Mouse (Mus musculus): ENCODE measurements around the gene Pnkd.

Pnkd gene

GRCm38 (mm10) chr1:74362325-74363229 lies 77.8 kb downstream of the Pnkd start:
- DNase-seq: no peak

GRCm38 (mm10) chr1:74363437-74363836 lies 78.7 kb downstream of the Pnkd start:
- DNase-seq: no peak

GRCm38 (mm10) chr1:74364270-74364669 lies 79.5 kb downstream of the Pnkd start:
- no peak for DNase-seq

GRCm38 (mm10) chr1:74367886-74368645 lies 83.3 kb downstream of the Pnkd start:
- DNase-seq: peak; percentile 71

- DNase-seq: no peak
Observed at GRCm38 (mm10) chr1:74370040-74370439, 85.3 kb downstream of the Pnkd start.

- DNase-seq: no peak
Observed at GRCm38 (mm10) chr1:74373372-74373771, 88.6 kb downstream of the Pnkd start.

GRCm38 (mm10) chr1:74374980-74375379 lies 90.2 kb downstream of the Pnkd start, which contains the start of gene Slc11a1:
TSS of gene Slc11a1 (plus strand) at chr1:74375195.
- no peak for DNase-seq

- DNase-seq: no peak
Observed at GRCm38 (mm10) chr1:74375561-74375960, 90.8 kb downstream of the Pnkd start.

GRCm38 (mm10) chr1:74376396-74376795 lies 91.7 kb downstream of the Pnkd start:
- DNase-seq: no peak

GRCm38 (mm10) chr1:74379058-74379504 lies 94.4 kb downstream of the Pnkd start:
- DNase-seq: no peak

- no peak for DNase-seq
Observed at GRCm38 (mm10) chr1:74380484-74380883, 95.8 kb downstream of the Pnkd start.

- no peak for DNase-seq
Observed at GRCm38 (mm10) chr1:74381588-74382021, 96.9 kb downstream of the Pnkd start.

- no peak for DNase-seq
Observed at GRCm38 (mm10) chr1:74383385-74383784, 98.7 kb downstream of the Pnkd start.

GRCm38 (mm10) chr1:74384525-74384924 lies 99.8 kb downstream of the Pnkd start:
- DNase-seq: no peak

GRCm38 (mm10) chr1:74385064-74385463 lies 100.3 kb downstream of the Pnkd start:
- DNase-seq: no peak

- no peak for DNase-seq
Observed at GRCm38 (mm10) chr1:74385531-74385930, 100.8 kb downstream of the Pnkd start.

GRCm38 (mm10) chr1:74386363-74386713 lies 101.6 kb downstream of the Pnkd start:
- no peak for DNase-seq

- peak; percentile 94 for DNase-seq
Observed at GRCm38 (mm10) chr1:74386714-74387385, 102.1 kb downstream of the Pnkd start.

- no peak for DNase-seq
Observed at GRCm38 (mm10) chr1:74387386-74387988, 102.8 kb downstream of the Pnkd start.

- no peak for DNase-seq
Observed at GRCm38 (mm10) chr1:74388398-74388920, 103.7 kb downstream of the Pnkd start.

GRCm38 (mm10) chr1:74389831-74390286 lies 105.1 kb downstream of the Pnkd start:
- DNase-seq: peak; percentile 62

- DNase-seq: peak; percentile 74
Observed at GRCm38 (mm10) chr1:74390287-74390906, 105.7 kb downstream of the Pnkd start.

Data from embryo, embryonic 11 days (tissue).